Mouse (Mus musculus) right cerebral cortex, postnatal 25 days (tissue): Measurements from ENCODE around the gene Gm21897.
"Not testable (repeated sequence)": the region's sequence is repeated elsewhere in the genome, so short reads cannot be mapped to it uniquely, and the experiment has no call there.

ENCODE experiments used
- DNase-seq: peaks from one replicate; pipeline ENCODE4 v3.0.0; 2022

Gene Gm21897

GRCm38 (mm10) chr16:15317158-15317557 lies at the start of gene Gm21897:
Gene Gm21897 (plus strand): TSS chr16:15317458.
- not testable (repeated sequence) for DNase-seq

GRCm38 (mm10) chr16:15272291-15272690 lies 45.0 kb upstream of the Gm21897 start:
- DNase-seq, result no peak

GRCm38 (mm10) chr16:15277461-15277860 lies 39.8 kb upstream of the Gm21897 start:
- DNase-seq, result no peak

GRCm38 (mm10) chr16:15293041-15293440 lies 24.2 kb upstream of the Gm21897 start:
- DNase-seq, result no peak

- DNase-seq, result no peak
Measured at GRCm38 (mm10) chr16:15294289-15294688, 23.0 kb upstream of the Gm21897 start.

- DNase-seq, result no peak
Measured at GRCm38 (mm10) chr16:15294911-15295659, 22.2 kb upstream of the Gm21897 start.

- DNase-seq, result no peak
Measured at GRCm38 (mm10) chr16:15334526-15334925, 17.3 kb downstream of the Gm21897 start.

- DNase-seq, result no peak
Measured at GRCm38 (mm10) chr16:15339051-15339450, 21.8 kb downstream of the Gm21897 start.

GRCm38 (mm10) chr16:15346045-15346444 lies 28.8 kb downstream of the Gm21897 start:
- DNase-seq, result no peak

GRCm38 (mm10) chr16:15349381-15349780 lies 32.1 kb downstream of the Gm21897 start:
- DNase-seq, result no peak

- DNase-seq, result no peak
Measured at GRCm38 (mm10) chr16:15351301-15351700, 34.0 kb downstream of the Gm21897 start.

GRCm38 (mm10) chr16:15352320-15352719 lies 35.1 kb downstream of the Gm21897 start:
- no peak for DNase-seq

GRCm38 (mm10) chr16:15354901-15355300 lies 37.6 kb downstream of the Gm21897 start:
- DNase-seq, result no peak

GRCm38 (mm10) chr16:15355339-15355738 lies 38.1 kb downstream of the Gm21897 start:
- DNase-seq, result no peak

- DNase-seq, result no peak
Measured at GRCm38 (mm10) chr16:15357766-15358165, 40.5 kb downstream of the Gm21897 start.

- DNase-seq, result no peak
Measured at GRCm38 (mm10) chr16:15359110-15359782, 42.0 kb downstream of the Gm21897 start.

GRCm38 (mm10) chr16:15360825-15361224 lies 43.6 kb downstream of the Gm21897 start:
- no peak for DNase-seq
